Mouse (Mus musculus): ENCODE results near the gene Aco2. TPM values are rescaled to one million over a fixed set of nuclear protein-coding genes. Genes with fewer than 3 reads are reported as not detected.

The Aco2 gene
- 281 and 293 TPM in 2 replicates for polyA plus RNA-seq (2015; fragmentation: Nextera tagmentation; extraction: Ambion mirVana)

- H3K4me3 ChIP-seq (ENCODE audit: low read length) = peak within 1 kb of the TSS; percentile 81
- peak within 1 kb of the TSS; percentile 81 for H3K9ac ChIP-seq (replicated peaks; ENCODE audit: low read length)
- H3K4me1 ChIP-seq (ENCODE audit: insufficient read depth, low read length) = peaks cover 17% of the 10 kb centered on the region
- peak within 1 kb of the TSS; percentile 76 for H3K4me2 ChIP-seq (replicated peaks; ENCODE audit: low read depth, low read length)
- H3K36me3 ChIP-seq (ENCODE audit: insufficient read depth, low read length) = peaks cover 32% of the 10 kb centered on the region
- no peaks in the 10 kb centered on the region for H3K27me3 ChIP-seq (ENCODE audit: insufficient read depth, low read length)
- WGBS = under 1% methylated on average over 53 of the region's 53 CpGs
- ATAC-seq (ENCODE audit: low FRiP score, low TSS enrichment) = peak; percentile 85
- H3K27ac ChIP-seq (ENCODE audit: low read length) = peak within 1 kb of the TSS; percentile 97
- H3K9me3 ChIP-seq (ENCODE audit: low read length) = no peaks in the 10 kb centered on the region
These were observed at the start of gene Aco2 for GRCm38 (mm10) chr15:81872262-81873136. Gene Aco2 (plus strand): TSS chr15:81872309.

GRCm38 (mm10) chr15:81822631-81823030, 49.5 kb upstream of the Aco2 start:
- 84% methylated on average over 3 of the region's 3 CpGs for WGBS

DNA sequence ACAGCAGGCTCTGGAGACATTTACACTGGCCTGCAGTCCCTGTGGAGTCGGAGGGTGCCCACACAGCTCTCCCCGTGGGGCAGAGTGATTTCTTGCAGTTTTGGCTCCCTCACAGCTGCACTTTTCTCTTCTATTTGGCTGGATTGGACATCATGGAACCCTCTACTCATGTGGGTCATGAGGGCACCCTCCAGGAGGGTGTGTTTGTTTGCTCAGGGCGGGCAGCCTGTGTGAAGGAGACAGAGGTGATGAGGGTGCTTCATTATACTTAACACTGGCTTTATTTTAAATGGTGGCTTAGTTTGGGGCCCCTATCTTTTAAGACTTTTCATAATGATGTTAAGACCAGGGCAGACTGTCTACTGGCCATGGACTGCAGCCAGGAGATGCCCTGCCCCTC, 47.3 kb upstream of the Aco2 start:
- Histone ChIP-seq H3K27me3 (ENCODE audit: insufficient read depth, low read length) (no peaks in the 10 kb centered on the region), H3K27ac (ENCODE audit: low read length) (no peak overlapping the region), H3K36me3 (ENCODE audit: insufficient read depth, low read length) (peaks cover 23% of the 10 kb centered on the region), H3K9me3 (ENCODE audit: low read length) (no peaks in the 10 kb centered on the region), H3K4me3 (ENCODE audit: low read length) (no peak overlapping the region), H3K9ac (replicated peaks; ENCODE audit: low read length) (no peak overlapping the region), H3K4me2 (replicated peaks; ENCODE audit: low read depth, low read length) (no peak overlapping the region), H3K4me1 (ENCODE audit: insufficient read depth, low read length) (no peaks in the 10 kb centered on the region)
- no peak for ATAC-seq (ENCODE audit: low FRiP score, low TSS enrichment)
- 77% methylated on average over 3 of the region's 3 CpGs for WGBS

More at GRCm38 (mm10) chr15:81822631-81823030, 49.5 kb upstream of the Aco2 start:
- Histone ChIP-seq H3K4me3 (ENCODE audit: low read length) (no peak overlapping the region), H3K27ac (ENCODE audit: low read length) (no peak overlapping the region), H3K9me3 (ENCODE audit: low read length) (no peaks in the 10 kb centered on the region), H3K27me3 (ENCODE audit: insufficient read depth, low read length) (no peaks in the 10 kb centered on the region), H3K9ac (replicated peaks; ENCODE audit: low read length) (no peak overlapping the region), H3K36me3 (ENCODE audit: insufficient read depth, low read length) (peaks cover 27% of the 10 kb centered on the region), H3K4me2 (replicated peaks; ENCODE audit: low read depth, low read length) (no peak overlapping the region), H3K4me1 (ENCODE audit: insufficient read depth, low read length) (no peaks in the 10 kb centered on the region)
- no peak for ATAC-seq (ENCODE audit: low FRiP score, low TSS enrichment)

GRCm38 (mm10) chr15:81828426-81829207, 43.5 kb upstream of the Aco2 start:
- Histone ChIP-seq H3K27me3 (ENCODE audit: insufficient read depth, low read length) (no peaks in the 10 kb centered on the region), H3K27ac (ENCODE audit: low read length) (no peak overlapping the region), H3K4me2 (replicated peaks; ENCODE audit: low read depth, low read length) (no peak overlapping the region), H3K4me3 (ENCODE audit: low read length) (no peak overlapping the region), H3K4me1 (ENCODE audit: insufficient read depth, low read length) (0 out of 2 replicates have a peak, but pooled peaks cover 3% of the 10 kb centered on the region), H3K36me3 (ENCODE audit: insufficient read depth, low read length) (peaks cover 12% of the 10 kb centered on the region; the same call in 1 of the 2 replicates), H3K9me3 (ENCODE audit: low read length) (no peaks in the 10 kb centered on the region), H3K9ac (replicated peaks; ENCODE audit: low read length) (no peak overlapping the region)
- ATAC-seq (ENCODE audit: low FRiP score, low TSS enrichment) = no peak
- WGBS = 82% methylated on average over 7 of the region's 7 CpGs

DNA sequence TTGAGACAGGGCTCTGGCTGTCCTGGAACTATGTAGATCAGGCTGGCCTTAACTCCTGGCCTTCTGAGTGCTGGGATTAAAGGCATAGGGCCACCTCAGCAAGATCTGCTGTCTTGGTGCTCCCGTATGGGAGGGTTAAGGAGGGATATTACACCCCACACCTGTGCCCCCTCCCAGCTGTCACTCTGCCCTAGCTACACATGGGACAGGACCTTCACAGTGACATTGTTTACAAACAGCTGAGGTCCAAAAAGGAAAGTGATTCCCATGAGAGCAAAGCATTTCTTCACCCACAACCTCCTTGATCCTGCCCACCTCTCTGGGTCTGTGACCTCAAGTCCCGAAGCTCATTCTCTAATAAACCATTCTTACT, 42.9 kb upstream of the Aco2 start:
- Histone ChIP-seq H3K27ac (ENCODE audit: low read length) (no peak overlapping the region), H3K36me3 (ENCODE audit: insufficient read depth, low read length) (peaks cover 8% of the 10 kb centered on the region; the same call in 1 of the 2 replicates), H3K4me2 (replicated peaks; ENCODE audit: low read depth, low read length) (no peak overlapping the region), H3K4me1 (ENCODE audit: insufficient read depth, low read length) (0 out of 2 replicates have a peak, but pooled peaks cover 3% of the 10 kb centered on the region), H3K9me3 (ENCODE audit: low read length) (no peaks in the 10 kb centered on the region), H3K4me3 (ENCODE audit: low read length) (no peak overlapping the region), H3K27me3 (ENCODE audit: insufficient read depth, low read length) (no peaks in the 10 kb centered on the region), H3K9ac (replicated peaks; ENCODE audit: low read length) (no peak overlapping the region)
- 67% methylated on average over 2 of the region's 2 CpGs for WGBS
- ATAC-seq (ENCODE audit: low FRiP score, low TSS enrichment) = no peak

- ATAC-seq (ENCODE audit: low FRiP score, low TSS enrichment) = no peak
- 83% methylated on average over 4 of the region's 4 CpGs for WGBS
- Histone ChIP-seq H3K4me1 (ENCODE audit: insufficient read depth, low read length) (0 out of 2 replicates have a peak, but pooled peaks cover 3% of the 10 kb centered on the region), H3K4me3 (ENCODE audit: low read length) (no peak overlapping the region), H3K36me3 (ENCODE audit: insufficient read depth, low read length) (peaks cover 7% of the 10 kb centered on the region; the same call in 1 of the 2 replicates), H3K9me3 (ENCODE audit: low read length) (no peaks in the 10 kb centered on the region), H3K27ac (ENCODE audit: low read length) (no peak overlapping the region), H3K9ac (replicated peaks; ENCODE audit: low read length) (no peak overlapping the region), H3K4me2 (replicated peaks; ENCODE audit: low read depth, low read length) (no peak overlapping the region), H3K27me3 (ENCODE audit: insufficient read depth, low read length) (no peaks in the 10 kb centered on the region)
These were observed 41.6 kb upstream of the Aco2 start for GRCm38 (mm10) chr15:81830530-81830929.

- Histone ChIP-seq H3K27ac (ENCODE audit: low read length) (no peak overlapping the region; the same call in 1 of the 2 replicates), H3K9me3 (ENCODE audit: low read length) (no peaks in the 10 kb centered on the region), H3K4me2 (replicated peaks; ENCODE audit: low read depth, low read length) (peak overlapping the region; percentile 20), H3K4me3 (ENCODE audit: low read length) (no peak overlapping the region), H3K4me1 (ENCODE audit: insufficient read depth, low read length) (peaks cover 9% of the 10 kb centered on the region), H3K27me3 (ENCODE audit: insufficient read depth, low read length) (no peaks in the 10 kb centered on the region), H3K9ac (replicated peaks; ENCODE audit: low read length) (0 out of 2 replicates have a peak overlapping the region, but pooled peaks have one; percentile 10), H3K36me3 (ENCODE audit: insufficient read depth, low read length) (no peaks in the 10 kb centered on the region)
- ATAC-seq (ENCODE audit: low FRiP score, low TSS enrichment) = peak; percentile 92
- WGBS = 17% methylated on average over 24 of the region's 24 CpGs
These were observed 40.8 kb upstream of the Aco2 start for GRCm38 (mm10) chr15:81831136-81831825.

DNA sequence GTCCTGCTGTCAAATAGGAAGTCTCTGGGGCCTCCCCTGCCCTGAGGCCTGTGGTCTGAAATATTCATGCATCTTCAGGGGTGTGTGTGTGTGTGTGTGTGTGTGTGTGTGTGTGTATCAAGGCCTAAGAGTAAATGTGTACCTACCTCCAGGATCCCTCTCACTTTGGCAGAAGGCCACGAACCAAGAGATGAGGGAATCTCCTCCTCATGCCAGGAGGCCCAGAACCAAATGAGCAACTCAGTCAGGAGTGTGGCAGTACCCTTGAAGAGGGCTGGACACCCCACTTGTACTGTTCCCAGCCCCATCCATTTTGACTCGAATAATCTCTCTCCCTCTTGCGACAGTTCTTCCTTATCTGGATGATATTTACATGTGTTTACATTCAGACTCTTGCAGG, 39.9 kb upstream of the Aco2 start:
- WGBS = 85% methylated on average over 3 of the region's 3 CpGs
- Histone ChIP-seq H3K36me3 (ENCODE audit: insufficient read depth, low read length) (no peaks in the 10 kb centered on the region), H3K27ac (ENCODE audit: low read length) (no peak overlapping the region), H3K4me2 (replicated peaks; ENCODE audit: low read depth, low read length) (no peak overlapping the region), H3K27me3 (ENCODE audit: insufficient read depth, low read length) (no peaks in the 10 kb centered on the region), H3K9me3 (ENCODE audit: low read length) (no peaks in the 10 kb centered on the region), H3K9ac (replicated peaks; ENCODE audit: low read length) (no peak overlapping the region), H3K4me3 (ENCODE audit: low read length) (no peak overlapping the region), H3K4me1 (ENCODE audit: insufficient read depth, low read length) (peaks cover 9% of the 10 kb centered on the region)
- ATAC-seq (ENCODE audit: low FRiP score, low TSS enrichment) = no peak

GRCm38 (mm10) chr15:81833481-81833880, 38.6 kb upstream of the Aco2 start:
- Histone ChIP-seq H3K9ac (replicated peaks; ENCODE audit: low read length) (no peak overlapping the region), H3K4me1 (ENCODE audit: insufficient read depth, low read length) (peaks cover 9% of the 10 kb centered on the region), H3K9me3 (ENCODE audit: low read length) (no peaks in the 10 kb centered on the region), H3K27me3 (ENCODE audit: insufficient read depth, low read length) (no peaks in the 10 kb centered on the region), H3K27ac (ENCODE audit: low read length) (no peak overlapping the region), H3K4me3 (ENCODE audit: low read length) (no peak overlapping the region), H3K36me3 (ENCODE audit: insufficient read depth, low read length) (no peaks in the 10 kb centered on the region), H3K4me2 (replicated peaks; ENCODE audit: low read depth, low read length) (no peak overlapping the region)
- WGBS = 83% methylated on average over 4 of the region's 4 CpGs
- no peak for ATAC-seq (ENCODE audit: low FRiP score, low TSS enrichment)
